Mouse (Mus musculus) CH12.LX (cell line): ENCODE results near the gene Nwd1. TPM values are rescaled to one million over a fixed set of nuclear protein-coding genes. Genes with fewer than 3 reads are reported as not detected.

Experiments used
- DNase-seq: peaks from one replicate; pipeline ENCODE4 v3.0.0-alpha.2; 2013; ENCODE audit errors: extremely low read depth
- H3K27ac ChIP-seq: 2 replicates; pipeline ENCODE4 v1.5.1; 2012; ENCODE audit warnings: low read depth, mild to moderate bottlenecking, control low read depth, moderate library complexity; ENCODE audit not compliant: insufficient read depth
- H3K27me3 ChIP-seq: replicated peaks from 2 replicates; pipeline ENCODE3; 2012; ENCODE audit warnings: inconsistent platforms
- H3K36me3 ChIP-seq, 2 experiments: replicated peaks in 1 of 2; 2 replicates each; pipeline versions ENCODE3 to v1.6.1; 2012; ENCODE audit warnings: inconsistent platforms in 1 of 2, low read length in 1 of 2, mild to moderate bottlenecking in 1 of 2, mixed read lengths in 1 of 2, moderate library complexity in 1 of 2; ENCODE audit not compliant: control insufficient read depth in 1 of 2, insufficient read depth in 1 of 2
- H3K4me1 ChIP-seq, 2 experiments: 2 replicates each; pipeline ENCODE4 v1.6.1; 2012; ENCODE audit warnings: inconsistent platforms in 1 of 2, moderate library complexity in 1 of 2; ENCODE audit not compliant: insufficient read depth in 2 of 2, control insufficient read depth in 1 of 2
- H3K4me2 ChIP-seq: 2 replicates; pipeline ENCODE4 v1.6.1; 2012; ENCODE audit warnings: low read depth, mild to moderate bottlenecking, control low read depth; ENCODE audit not compliant: poor library complexity, insufficient read depth, severe bottlenecking
- H3K4me3 ChIP-seq, 3 experiments: fragments of 150-350 bp in 1 of 3; sonication (generic) in 1 of 3; replicated peaks in 1 of 3; 2 replicates each; pipeline versions ENCODE3 to v1.5.1; 2011 to 2012; ENCODE audit warnings: low read depth in 2 of 3, low read length in 2 of 3, mild to moderate bottlenecking in 2 of 3, moderate library complexity in 2 of 3, control low read depth in 1 of 3, improper control_type of control experiment in 1 of 3, inconsistent platforms in 1 of 3, mixed read lengths in 1 of 3; ENCODE audit not compliant: poor library complexity in 1 of 3
- H3K79me2 ChIP-seq: replicated peaks from 2 replicates; pipeline ENCODE4 v1.6.1; 2012; ENCODE audit warnings: mild to moderate bottlenecking, moderate library complexity; ENCODE audit not compliant: control insufficient read depth, poor library complexity, insufficient read depth, severe bottlenecking; ENCODE audit errors: extremely low read depth
- H3K9ac ChIP-seq: 2 replicates; pipeline ENCODE4 v1.6.1; 2012; ENCODE audit warnings: low read depth, mild to moderate bottlenecking, control low read depth, moderate library complexity; ENCODE audit not compliant: insufficient read depth
- H3K9me3 ChIP-seq: replicated peaks from 2 replicates; pipeline ENCODE3; 2012; ENCODE audit warnings: low read length, inconsistent platforms, mixed read lengths
- BHLHE40 ChIP-seq: IDR thresholded peaks from 2 replicates; pipeline ENCODE4 v1.6.1; 2011; ENCODE audit warnings: mild to moderate bottlenecking, low read depth, low read length, improper control_type of control experiment
- CHD1 ChIP-seq: IDR thresholded peaks from 2 replicates; pipeline ENCODE4 v1.6.1; 2012; ENCODE audit warnings: low read depth, low read length, improper control_type of control experiment, inconsistent platforms
- CHD2 ChIP-seq: IDR thresholded peaks from 2 replicates; pipeline ENCODE4 v1.6.1; 2011; ENCODE audit warnings: low read length, improper control_type of control experiment
- CTCF ChIP-seq, 2 experiments: IDR thresholded peaks in 1 of 2; conservative IDR thresholded peaks in 1 of 2; 2 replicates each; pipeline ENCODE4 v1.5.1; 2011 to 2012; ENCODE audit warnings: low read depth in 2 of 2, low read length in 2 of 2, improper control_type of control experiment in 1 of 2, inconsistent platforms in 1 of 2, mild to moderate bottlenecking in 1 of 2, moderate library complexity in 1 of 2
- E2F4 ChIP-seq: IDR thresholded peaks from 2 replicates; pipeline ENCODE4 v1.6.1; 2011; ENCODE audit warnings: low read depth, low read length, improper control_type of control experiment; ENCODE audit not compliant: insufficient replicate concordance
- ELF1 ChIP-seq: IDR thresholded peaks from 2 replicates; pipeline ENCODE4 v1.6.1; 2014; ENCODE audit warnings: low read depth, mild to moderate bottlenecking, inconsistent platforms, low read length, improper control_type of control experiment
- EP300 ChIP-seq: IDR thresholded peaks from 2 replicates; pipeline ENCODE4 v1.6.1; 2011; ENCODE audit warnings: low read length, improper control_type of control experiment
- ETS1 ChIP-seq: conservative IDR thresholded peaks from 2 replicates; pipeline ENCODE4 v1.6.1; 2012; ENCODE audit warnings: low read depth, mild to moderate bottlenecking, inconsistent platforms, low read length, improper control_type of control experiment, moderate library complexity
- GABPA ChIP-seq: IDR thresholded peaks from 2 replicates; pipeline ENCODE4 v1.6.1; 2012; ENCODE audit warnings: low read depth, low read length, improper control_type of control experiment, inconsistent platforms; ENCODE audit not compliant: insufficient replicate concordance
- HCFC1 ChIP-seq: IDR thresholded peaks from 2 replicates; pipeline ENCODE4 v1.6.1; 2012; ENCODE audit warnings: low read depth, mild to moderate bottlenecking, inconsistent platforms, low read length, improper control_type of control experiment
- IRF4 ChIP-seq: IDR thresholded peaks from 2 replicates; pipeline ENCODE4 v1.6.1; 2014; ENCODE audit warnings: low read depth, mild to moderate bottlenecking, inconsistent platforms, low read length, improper control_type of control experiment
- MAZ ChIP-seq: IDR thresholded peaks from 2 replicates; pipeline ENCODE4 v1.6.1; 2012; ENCODE audit warnings: low read depth, mild to moderate bottlenecking, inconsistent platforms, low read length, improper control_type of control experiment, moderate library complexity
- MEF2A ChIP-seq: IDR thresholded peaks from 2 replicates; pipeline ENCODE4 v1.6.1; 2014; ENCODE audit warnings: low read depth, mild to moderate bottlenecking, inconsistent platforms, low read length, improper control_type of control experiment, borderline replicate concordance
- MXI1 ChIP-seq: IDR thresholded peaks from 2 replicates; pipeline ENCODE4 v1.6.1; 2011; ENCODE audit warnings: mild to moderate bottlenecking, low read depth, low read length, improper control_type of control experiment
- MYC ChIP-seq: IDR thresholded peaks from 2 replicates; pipeline ENCODE4 v1.6.1; 2011; ENCODE audit warnings: low read depth, mild to moderate bottlenecking, improper control_type of control experiment, low read length
- NELFE ChIP-seq: IDR thresholded peaks from 2 replicates; pipeline ENCODE4 v1.6.1; 2011; ENCODE audit warnings: low read depth, low read length, improper control_type of control experiment
- NRF1 ChIP-seq: IDR thresholded peaks from 2 replicates; pipeline ENCODE4 v1.6.1; 2014; ENCODE audit warnings: low read depth, mild to moderate bottlenecking, inconsistent platforms, low read length, improper control_type of control experiment, moderate library complexity
- POLR2A ChIP-seq: IDR thresholded peaks from 2 replicates; pipeline ENCODE4 v1.6.1; 2011; ENCODE audit warnings: low read depth, mild to moderate bottlenecking, improper control_type of control experiment, low read length
- POLR2AphosphoS2 ChIP-seq: IDR thresholded peaks from 2 replicates; pipeline ENCODE4 v1.6.1; 2011; ENCODE audit warnings: low read depth, low read length, improper control_type of control experiment
- RAD21 ChIP-seq: IDR thresholded peaks from 2 replicates; pipeline ENCODE4 v1.6.1; 2011; ENCODE audit warnings: low read depth, mild to moderate bottlenecking, low read length, improper control_type of control experiment, moderate library complexity
- RCOR1 ChIP-seq: conservative IDR thresholded peaks from 2 replicates; pipeline ENCODE4 v1.6.1; 2012; ENCODE audit warnings: low read depth, mild to moderate bottlenecking, inconsistent platforms, low read length, improper control_type of control experiment
- SIN3A ChIP-seq: IDR thresholded peaks from 2 replicates; pipeline ENCODE4 v1.6.1; 2012; ENCODE audit warnings: low read length, improper control_type of control experiment, inconsistent platforms
- SMC3 ChIP-seq: IDR thresholded peaks from 2 replicates; pipeline ENCODE4 v1.6.1; 2011; ENCODE audit warnings: low read depth, low read length, improper control_type of control experiment
- TBP ChIP-seq: conservative IDR thresholded peaks from 2 replicates; pipeline ENCODE4 v1.6.1; 2011; ENCODE audit warnings: low read depth, low read length, improper control_type of control experiment
- TCF12 ChIP-seq: IDR thresholded peaks from 2 replicates; pipeline ENCODE4 v1.6.1; 2014; ENCODE audit warnings: low read depth, mild to moderate bottlenecking, inconsistent platforms, low read length, improper control_type of control experiment
- UBTF ChIP-seq: IDR thresholded peaks from 2 replicates; pipeline ENCODE4 v1.6.1; 2012; ENCODE audit warnings: low read depth, mild to moderate bottlenecking, inconsistent platforms, low read length, improper control_type of control experiment, moderate library complexity
- USF1 ChIP-seq: IDR thresholded peaks from 2 replicates; pipeline ENCODE4 v1.6.1; 2014; ENCODE audit warnings: low read depth, mild to moderate bottlenecking, inconsistent platforms, low read length, improper control_type of control experiment
- USF2 ChIP-seq: conservative IDR thresholded peaks from 2 replicates; pipeline ENCODE4 v1.6.1; 2011; ENCODE audit warnings: low read depth, low read length, improper control_type of control experiment
- ZC3H11A ChIP-seq: IDR thresholded peaks from 2 replicates; pipeline ENCODE4 v1.6.1; 2012; ENCODE audit warnings: low read depth, mild to moderate bottlenecking, inconsistent platforms, low read length, improper control_type of control experiment
- ZKSCAN1 ChIP-seq: IDR thresholded peaks from 2 replicates; pipeline ENCODE4 v1.6.1; 2012; ENCODE audit warnings: low read depth, inconsistent platforms, low read length, improper control_type of control experiment, borderline replicate concordance
- dilution Hi-C: fragments of 300-500 bp; cut with MboI; formaldehyde crosslinking; loops from 2 replicates; pipeline ENCODE4 v1.14.3; 2020; ENCODE audit warnings: low sequenced_read_pairs; ENCODE audit not compliant: extremely low pct_unique_long_range_greater_than_20kb, extremely low pct_ligation_motif_present
- in situ Hi-C: fragments of 300-500 bp; cut with MboI; formaldehyde crosslinking; loops from 3 replicates; pipeline ENCODE4 v1.14.3; 2019; ENCODE audit warnings: low sequenced_read_pairs, low pct_ligation_motif_present, low pct_unique_long_range_greater_than_20kb, mixed read lengths
- polyA plus RNA-seq: library from polyadenylated mRNA; unstranded; fragments of >175 nt; gene quantifications from 2 replicates; pipeline ENCODE4 v1.2.1, GENCODE M21; 2012; ENCODE audit warnings: low read depth; ENCODE audit not compliant: insufficient read length
- total RNA-seq, 2 experiments: library from RNA; depleted of rRNA; stranded (reverse); fragments of 300-350 nt in 1 of 2; fragments of >200 nt in 1 of 2; gene quantifications; 2 replicates each; pipeline ENCODE4 v1.2.3; 2012 to 2014

Nwd1 gene
- total and polyA plus RNA-seq, 3 experiments = 0.04 TPM; not detected in 2

- no peaks in the 10 kb centered on the region for H3K27me3 ChIP-seq
- H3K9me3 ChIP-seq = no peaks in the 10 kb centered on the region
- H3K9ac ChIP-seq = no peak overlapping the region
- in situ Hi-C loops (no loop called here), dilution Hi-C loops (no loop called here)
- H3K4me3 ChIP-seq = no peak overlapping the region
- H3K27ac ChIP-seq = no peak overlapping the region
- DNase-seq = no peak
- TF ChIP-seq USF1 = no peak
- TF ChIP-seq USF2 = no peak
- TF ChIP-seq CHD1 = no peak
- TF ChIP-seq POLR2AphosphoS2 = no peak
- TF ChIP-seq SMC3 = no peak
- TF ChIP-seq NRF1 = no peak
- TF ChIP-seq SIN3A = no peak
- no peak for TF ChIP-seq TBP
- TF ChIP-seq MXI1 = no peak
- TF ChIP-seq E2F4 = no peak
- TF ChIP-seq EP300 = no peak
- TF ChIP-seq ELF1 = no peak
- no peak for TF ChIP-seq MAZ
- TF ChIP-seq BHLHE40 = no peak
- no peak for TF ChIP-seq ETS1
- no peak for TF ChIP-seq MYC
- no peak for TF ChIP-seq POLR2A
- no peak for TF ChIP-seq UBTF
- TF ChIP-seq, all 38 proteins: peak for 0
- peaks cover 2 to 17% of the 10 kb centered on the region in 2 experiments; a peak in 2 of 4 replicates for H3K4me1 ChIP-seq
- H3K36me3 ChIP-seq = peaks cover 7 to 15% of the 10 kb centered on the region in 2 experiments
- no peak overlapping the region for H3K4me2 ChIP-seq
- peaks cover 11% of the 10 kb centered on the region for H3K79me2 ChIP-seq
Observed at GRCm38 (mm10) chr8:72720541-72720940, 74.0 kb downstream of the Nwd1 start.

GRCm38 (mm10) chr8:72722769-72723650, 76.5 kb downstream of the Nwd1 start, which contains the start of gene Sin3b:
TSS of gene Sin3b (plus strand) at chr8:72723285.
- Histone ChIP-seq H3K4me2 (peak within 1 kb of the TSS; percentile 81), H3K27ac (no peak within 1 kb of the TSS), H3K27me3 (no peaks in the 10 kb centered on the region), H3K79me2 (peaks cover 11% of the 10 kb centered on the region), H3K36me3 (peaks cover 31 to 40% of the 10 kb centered on the region in 2 experiments), H3K4me3 (peak within 1 kb of the TSS; percentile 69 to 98 (median 97)), H3K9ac (peak within 1 kb of the TSS; percentile 77), H3K4me1 (peaks cover 2 to 27% of the 10 kb centered on the region in 2 experiments; a peak in 2 of 4 replicates), H3K9me3 (no peaks in the 10 kb centered on the region)
- peak; percentile 88 for DNase-seq
- in situ Hi-C loops = no loop called here
- dilution Hi-C loops = no loop called here
- TF ChIP-seq MXI1 (no peak), MYC (no peak), USF1 (no peak), MEF2A (no peak), ETS1 (no peak), ZKSCAN1 (no peak), ZC3H11A (no peak), RCOR1 (no peak), SIN3A (no peak; the same call in 1 of the 2 replicates), IRF4 (no peak; the same call in 1 of the 2 replicates), CHD2 (no peak), SMC3 (no peak), RAD21 (no peak), CTCF (conservative IDR thresholded peaks at IDR 0.05 in 1 of 2, IDR thresholded peaks at IDR 0.05 in 1 of 2; ENCODE audit: low read depth in 2 of 2, low read length in 2 of 2) (no peak), EP300 (no peak), NRF1 (peak; percentile 93), GABPA (no peak), TCF12 (peak; percentile 96), HCFC1 (peak; percentile 45; the same call in 1 of the 2 replicates), NELFE (peak; percentile 91), POLR2AphosphoS2 (peak; percentile 73; the same call in 1 of the 2 replicates)
